Mouse (Mus musculus) right cerebral cortex, postnatal 25 days (tissue): ENCODE data around the gene Apon.
"Not testable (repeated sequence)": the region's sequence is repeated elsewhere in the genome, so short reads cannot be mapped to it uniquely, and the experiment has no call there.

ENCODE experiments used
- DNase-seq: peaks from one replicate; pipeline ENCODE4 v3.0.0; 2022

Apon gene

GRCm38 (mm10) chr10:128253677-128254255 is at the start of gene Apon:
Gene Apon (plus strand): TSS chr10:128254096.
- no peak for DNase-seq

- no peak for DNase-seq
Observed at GRCm38 (mm10) chr10:128204941-128205340, 49.0 kb upstream of the Apon start.

GRCm38 (mm10) chr10:128208326-128208725 is 45.6 kb upstream of the Apon start:
- DNase-seq: peak; percentile 9

GRCm38 (mm10) chr10:128209311-128210009 is 44.4 kb upstream of the Apon start:
- DNase-seq: no peak

- DNase-seq: no peak
Observed at GRCm38 (mm10) chr10:128210131-128210530, 43.8 kb upstream of the Apon start.

GRCm38 (mm10) chr10:128210954-128211353 is 42.9 kb upstream of the Apon start:
- peak; percentile 11 for DNase-seq

- DNase-seq: peak; percentile 90
Observed at GRCm38 (mm10) chr10:128211390-128212108, 42.3 kb upstream of the Apon start, which contains the start of gene Spryd4. Gene Spryd4 (minus strand): TSS chr10:128211807.

- DNase-seq: no peak
Observed at GRCm38 (mm10) chr10:128212148-128212547, 41.7 kb upstream of the Apon start.

GRCm38 (mm10) chr10:128212871-128213323 is 41.0 kb upstream of the Apon start:
- DNase-seq: peak; percentile 18

GRCm38 (mm10) chr10:128214112-128214511 is 39.8 kb upstream of the Apon start:
- DNase-seq: not testable (repeated sequence)

GRCm38 (mm10) chr10:128214981-128215380 is 38.9 kb upstream of the Apon start:
- DNase-seq: no peak

- no peak for DNase-seq
Observed at GRCm38 (mm10) chr10:128218387-128219117, 35.3 kb upstream of the Apon start.

- DNase-seq: no peak
Observed at GRCm38 (mm10) chr10:128221533-128222286, 32.2 kb upstream of the Apon start.

GRCm38 (mm10) chr10:128225064-128225463 is 28.8 kb upstream of the Apon start:
- no peak for DNase-seq

GRCm38 (mm10) chr10:128225538-128225937 is 28.4 kb upstream of the Apon start, which contains the start of gene Mip:
Gene Mip (plus strand): TSS chr10:128225838.
- DNase-seq: no peak

- DNase-seq: no peak
Observed at GRCm38 (mm10) chr10:128227592-128227991, 26.3 kb upstream of the Apon start.

GRCm38 (mm10) chr10:128228009-128228408 is 25.9 kb upstream of the Apon start:
- no peak for DNase-seq

GRCm38 (mm10) chr10:128230582-128230981 is 23.3 kb upstream of the Apon start:
- no peak for DNase-seq

GRCm38 (mm10) chr10:128231146-128231545 is 22.8 kb upstream of the Apon start:
- no peak for DNase-seq

GRCm38 (mm10) chr10:128231697-128232419 is 22.0 kb upstream of the Apon start, which contains the start of gene Timeless:
Gene Timeless (plus strand): TSS chr10:128232065.
- peak; percentile 89 for DNase-seq

GRCm38 (mm10) chr10:128232420-128232985 is 21.4 kb upstream of the Apon start:
- peak; percentile 48 for DNase-seq
